Mouse (Mus musculus) liver, embryonic 12.5 days (tissue): ENCODE data around the gene S1pr2. TPM values are rescaled to one million over a fixed set of nuclear protein-coding genes. Genes with fewer than 3 reads are reported as not detected.

Experiments used
- ATAC-seq: fragments of 200-750 bp; cut with Nextera tagmentation; 2 replicates; pipeline ENCODE4 v1.8.0; 2017; ENCODE audit warnings: moderate number of reproducible peaks, mild to moderate bottlenecking, moderate library complexity
- H3K27ac ChIP-seq: fragments of 300-500 bp; sonication (generic); 2 replicates; pipeline ENCODE4 v1.5.1; 2016; ENCODE audit warnings: mild to moderate bottlenecking
- H3K27me3 ChIP-seq: fragments of 300-500 bp; sonication (generic); replicated peaks from 2 replicates; pipeline ENCODE4 v1.6.1; 2016; ENCODE audit warnings: mild to moderate bottlenecking, moderate library complexity
- H3K36me3 ChIP-seq: fragments of 300-500 bp; sonication (generic); 2 replicates; pipeline ENCODE4 v1.6.1; 2016; ENCODE audit warnings: mild to moderate bottlenecking, moderate library complexity
- H3K4me1 ChIP-seq: fragments of 300-500 bp; sonication (generic); 2 replicates; pipeline ENCODE4 v1.6.1; 2016
- H3K4me2 ChIP-seq: fragments of 300-500 bp; sonication (generic); 2 replicates; pipeline ENCODE4 v1.6.1; 2016; ENCODE audit warnings: mild to moderate bottlenecking, moderate library complexity
- H3K4me3 ChIP-seq: fragments of 300-500 bp; sonication (generic); 2 replicates; pipeline ENCODE4 v1.5.1; 2016; ENCODE audit warnings: mild to moderate bottlenecking, moderate library complexity
- H3K9ac ChIP-seq: fragments of 300-500 bp; sonication (generic); 2 replicates; pipeline ENCODE4 v1.6.1; 2016; ENCODE audit warnings: mild to moderate bottlenecking, moderate library complexity
- H3K9me3 ChIP-seq: fragments of 300-500 bp; sonication (generic); replicated peaks from 2 replicates; pipeline ENCODE4 v1.6.1; 2016; ENCODE audit warnings: mild to moderate bottlenecking, moderate library complexity
- WGBS: fragments of 180-500 bp; shearing (Covaris S2); methylation state at CpG from one replicate; pipeline ENCODE4 v1.1.7; 2016; ENCODE audit not compliant: insufficient replicate concordance; 5-methylcytosine and 5-hydroxymethylcytosine counted together
- polyA plus RNA-seq: library from polyadenylated mRNA; unstranded; fragments of >200 nt; fragmentation: Nextera tagmentation; extraction: Ambion mirVana; gene quantifications from 2 replicates; pipeline ENCODE4 v1.2.1, GENCODE M21; 2016

Gene S1pr2
- polyA plus RNA-seq, 1 experiment from 2014 or later = 6.7 TPM

DNA sequence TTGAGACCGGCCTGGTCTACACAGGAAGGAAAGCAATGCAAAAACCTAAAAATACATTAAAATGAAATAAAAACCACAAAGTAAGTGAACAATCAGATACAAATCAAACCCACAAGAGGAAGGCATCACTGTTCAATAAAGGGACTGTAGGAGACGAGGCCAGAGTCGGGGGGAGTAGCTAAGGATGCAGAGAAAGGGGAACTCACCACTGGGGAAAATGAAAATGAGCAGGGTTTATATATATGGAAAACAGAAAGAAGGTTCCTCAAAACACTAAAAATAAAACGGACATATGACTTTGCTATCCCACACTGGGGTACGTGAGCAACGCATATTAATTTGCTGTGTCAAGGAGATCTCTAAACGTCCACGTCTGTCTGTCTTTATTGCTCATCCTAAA, 20.5 kb upstream of the S1pr2 start:
- Histone ChIP-seq H3K4me3 (no peak overlapping the region), H3K4me2 (no peak overlapping the region), H3K9me3 (no peaks in the 10 kb centered on the region), H3K4me1 (peaks cover 19% of the 10 kb centered on the region), H3K27ac (no peak overlapping the region), H3K36me3 (no peaks in the 10 kb centered on the region), H3K9ac (no peak overlapping the region), H3K27me3 (no peaks in the 10 kb centered on the region)
- ATAC-seq = no peak
- 65% methylated on average over 8 of the region's 8 CpGs for WGBS

DNA sequence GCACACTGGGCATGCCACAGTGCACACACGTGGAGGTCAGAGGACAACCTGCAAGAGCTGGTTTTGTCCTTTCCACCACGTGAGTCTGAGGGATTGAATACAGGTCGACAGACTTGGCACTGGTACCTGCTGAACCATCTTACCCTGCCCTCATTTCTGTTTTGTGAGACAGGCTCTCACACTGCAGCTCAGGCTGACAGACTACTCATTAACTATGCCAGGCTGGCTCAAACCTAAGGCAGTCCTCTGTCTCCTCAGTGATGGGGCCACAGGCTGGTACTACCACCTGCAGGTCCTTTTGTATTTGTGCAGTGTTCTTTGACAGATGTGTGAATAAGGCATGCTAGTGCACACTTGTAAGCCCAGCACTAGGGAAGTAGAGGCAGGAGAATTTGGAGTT, 18.5 kb upstream of the S1pr2 start:
- no peak overlapping the region for H3K9ac ChIP-seq
- peaks cover 17% of the 10 kb centered on the region for H3K4me1 ChIP-seq
- H3K36me3 ChIP-seq = no peaks in the 10 kb centered on the region
- no peak overlapping the region for H3K27ac ChIP-seq
- no peak overlapping the region for H3K4me2 ChIP-seq
- no peaks in the 10 kb centered on the region for H3K9me3 ChIP-seq
- no peak for ATAC-seq
- H3K27me3 ChIP-seq = no peaks in the 10 kb centered on the region
- H3K4me3 ChIP-seq = no peak overlapping the region
- WGBS = 61% methylated on average over 3 of the region's 3 CpGs

- no peak overlapping the region for H3K4me3 ChIP-seq
- no peaks in the 10 kb centered on the region for H3K36me3 ChIP-seq
- H3K4me2 ChIP-seq = no peak overlapping the region
- peaks cover 17% of the 10 kb centered on the region for H3K4me1 ChIP-seq
- WGBS = 54% methylated on average over 5 of the region's 5 CpGs
- no peak overlapping the region for H3K9ac ChIP-seq
- no peak overlapping the region for H3K27ac ChIP-seq
- H3K9me3 ChIP-seq = no peaks in the 10 kb centered on the region
- H3K27me3 ChIP-seq = peaks cover 1% of the 10 kb centered on the region; the same call in 1 of the 2 replicates
- ATAC-seq = no peak
Measured at GRCm38 (mm10) chr9:20993165-20993898, 16.8 kb upstream of the S1pr2 start.

DNA sequence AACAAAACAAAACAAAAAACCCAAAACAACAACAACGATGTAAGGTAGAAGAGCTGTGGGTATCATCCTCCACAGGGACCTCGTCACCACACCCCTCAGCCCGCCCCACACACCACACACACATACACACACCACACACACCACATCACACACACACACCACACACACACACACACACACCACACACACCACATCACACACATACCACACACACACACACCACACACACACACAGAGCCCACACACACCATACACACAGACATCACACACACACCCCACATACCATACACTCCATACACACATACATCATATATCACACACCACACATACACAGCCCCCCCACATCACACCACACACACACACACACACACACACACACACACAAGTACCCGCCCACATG, 15.0 kb upstream of the S1pr2 start:
- Histone ChIP-seq H3K27ac (no peak overlapping the region), H3K36me3 (no peaks in the 10 kb centered on the region), H3K4me2 (no peak overlapping the region), H3K9me3 (no peaks in the 10 kb centered on the region), H3K4me1 (peaks cover 9% of the 10 kb centered on the region), H3K9ac (no peak overlapping the region), H3K4me3 (no peak overlapping the region), H3K27me3 (peaks cover 13% of the 10 kb centered on the region; the same call in 1 of the 2 replicates)
- ATAC-seq = no peak
- WGBS = 82% methylated on average over 4 of the region's 4 CpGs

DNA sequence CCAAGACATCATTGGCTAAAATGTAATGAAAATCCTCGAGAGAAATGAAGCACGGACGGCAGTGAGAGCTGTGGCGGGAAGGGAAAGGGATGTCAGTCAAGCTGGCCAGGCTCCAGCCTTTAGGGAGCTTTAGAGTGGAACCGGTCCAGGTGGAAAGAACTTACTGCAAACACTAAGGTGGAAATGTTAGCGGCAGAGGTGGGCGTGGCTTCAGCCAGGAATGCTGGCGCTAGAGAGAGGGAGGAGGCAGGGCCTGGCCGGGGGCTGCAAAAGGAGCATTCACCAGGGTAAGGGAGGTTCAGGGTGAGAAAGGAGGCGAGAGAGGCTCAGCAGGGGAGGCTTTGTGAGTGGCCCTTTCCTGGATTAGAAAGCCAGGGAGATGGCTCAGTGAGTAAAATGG, 14.3 kb upstream of the S1pr2 start:
- Histone ChIP-seq H3K9me3 (no peaks in the 10 kb centered on the region), H3K27me3 (peaks cover 15% of the 10 kb centered on the region; the same call in 1 of the 2 replicates), H3K27ac (no peak overlapping the region), H3K4me1 (peaks cover 9% of the 10 kb centered on the region), H3K4me3 (no peak overlapping the region; the same call in 1 of the 2 replicates), H3K36me3 (no peaks in the 10 kb centered on the region), H3K4me2 (peak overlapping the region; percentile 30), H3K9ac (peak overlapping the region; percentile 10; the same call in 1 of the 2 replicates)
- ATAC-seq = no peak
- 23% methylated on average over 10 of the region's 10 CpGs for WGBS

DNA sequence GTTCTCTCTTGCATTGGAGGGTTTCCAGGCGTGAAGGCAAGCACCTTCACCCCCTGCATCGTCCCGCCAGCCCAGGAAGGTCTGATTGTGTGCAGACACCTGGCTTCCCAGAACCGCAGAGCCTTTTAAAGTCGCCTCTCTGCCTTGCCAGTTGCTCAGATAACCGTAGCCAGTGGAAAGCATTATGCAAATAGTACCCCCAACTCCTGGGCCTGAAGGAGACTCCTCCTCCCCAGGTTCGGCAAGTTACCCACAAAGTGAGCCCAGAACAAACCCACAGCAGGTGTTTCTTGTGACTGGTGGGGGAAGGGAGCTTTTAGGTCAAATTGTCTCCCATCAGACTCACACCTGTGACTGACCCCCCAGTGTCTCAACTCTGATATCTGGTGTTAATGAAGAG, 11.4 kb upstream of the S1pr2 start:
- no peak overlapping the region for H3K4me3 ChIP-seq
- H3K27me3 ChIP-seq = peaks cover 15% of the 10 kb centered on the region; the same call in 1 of the 2 replicates
- H3K36me3 ChIP-seq = no peaks in the 10 kb centered on the region
- no peak for ATAC-seq
- 34% methylated on average over 7 of the region's 7 CpGs for WGBS
- no peak overlapping the region for H3K4me2 ChIP-seq
- no peaks in the 10 kb centered on the region for H3K9me3 ChIP-seq
- H3K9ac ChIP-seq = no peak overlapping the region
- H3K4me1 ChIP-seq = peaks cover 9% of the 10 kb centered on the region
- no peak overlapping the region for H3K27ac ChIP-seq

DNA sequence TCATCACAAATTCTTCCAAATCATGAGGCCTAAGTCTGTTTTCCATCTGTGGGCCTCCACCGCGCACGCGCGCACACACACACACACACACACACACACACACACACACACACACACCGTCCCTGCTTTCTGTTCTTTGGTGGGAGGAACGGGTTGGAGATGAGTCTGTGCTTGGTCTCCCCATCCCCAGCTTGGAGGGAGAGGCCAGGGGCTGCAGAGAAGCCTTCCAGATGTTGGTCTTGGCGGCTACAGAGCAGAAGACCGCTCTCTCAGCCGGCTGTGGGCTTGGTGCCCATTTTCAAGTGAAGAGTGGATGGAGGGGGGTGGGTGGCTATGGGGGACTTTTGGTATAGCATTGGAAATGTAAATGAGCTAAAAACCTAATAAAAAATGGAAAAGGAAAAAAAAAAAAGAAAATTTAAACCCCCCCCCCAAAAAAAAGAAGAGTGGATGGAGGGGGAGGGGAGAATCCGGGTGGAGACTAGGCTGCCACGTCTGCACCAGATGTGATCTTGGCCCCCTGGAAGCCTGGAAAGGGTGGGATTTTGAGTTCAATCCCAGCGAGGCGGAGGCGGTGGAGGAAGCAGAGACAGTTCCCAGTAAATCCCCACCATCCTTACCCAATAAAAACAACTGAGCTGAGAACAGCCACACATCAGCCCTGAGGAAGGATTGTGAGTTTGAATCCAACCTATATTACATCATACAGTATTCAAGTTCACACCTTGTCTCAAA, 10.5 kb upstream of the S1pr2 start:
- Histone ChIP-seq H3K9me3 (no peaks in the 10 kb centered on the region), H3K4me2 (no peak overlapping the region), H3K9ac (no peak overlapping the region), H3K4me3 (no peak overlapping the region), H3K27me3 (peaks cover 15% of the 10 kb centered on the region; the same call in 1 of the 2 replicates), H3K4me1 (peaks cover 9% of the 10 kb centered on the region), H3K27ac (no peak overlapping the region), H3K36me3 (no peaks in the 10 kb centered on the region)
- no peak for ATAC-seq
- 65% methylated on average over 15 of the region's 15 CpGs for WGBS

DNA sequence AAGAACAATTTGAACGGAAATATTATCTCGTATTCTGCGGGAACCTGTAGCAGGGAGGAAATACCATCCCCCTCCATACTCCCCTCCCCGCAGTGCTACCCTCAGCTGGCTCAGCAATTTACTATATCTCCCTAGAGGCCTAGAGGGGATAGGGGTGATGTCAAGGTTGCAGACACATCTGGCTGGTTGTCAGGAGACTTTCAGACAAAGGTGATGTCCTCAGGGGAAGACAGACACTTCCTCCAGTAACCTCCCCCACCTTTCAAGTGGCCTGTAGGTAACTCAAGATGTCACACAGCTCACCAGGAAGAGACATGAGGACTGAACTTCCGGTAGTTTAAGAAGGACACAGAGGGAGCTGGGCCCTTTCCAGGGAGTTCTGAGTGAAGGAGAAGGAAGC, 6.6 kb upstream of the S1pr2 start:
- no peak overlapping the region for H3K27ac ChIP-seq
- H3K9me3 ChIP-seq = no peaks in the 10 kb centered on the region
- H3K4me3 ChIP-seq = no peak overlapping the region
- H3K4me2 ChIP-seq = no peak overlapping the region
- H3K36me3 ChIP-seq = no peaks in the 10 kb centered on the region
- H3K9ac ChIP-seq = no peak overlapping the region
- peaks cover 15% of the 10 kb centered on the region for H3K4me1 ChIP-seq
- no peak for ATAC-seq
- WGBS = 22% methylated on average over 5 of the region's 5 CpGs
- H3K27me3 ChIP-seq = peaks cover 12% of the 10 kb centered on the region; the same call in 1 of the 2 replicates

- Histone ChIP-seq H3K9ac (no peak overlapping the region), H3K4me1 (peaks cover 18% of the 10 kb centered on the region), H3K27me3 (peaks cover 6% of the 10 kb centered on the region; the same call in 1 of the 2 replicates), H3K4me2 (no peak overlapping the region), H3K27ac (no peak overlapping the region), H3K9me3 (no peaks in the 10 kb centered on the region), H3K4me3 (no peak overlapping the region), H3K36me3 (no peaks in the 10 kb centered on the region)
- 58% methylated on average over 3 of the region's 3 CpGs for WGBS
- no peak for ATAC-seq
Measured at GRCm38 (mm10) chr9:20982171-20982570, 5.6 kb upstream of the S1pr2 start.

GRCm38 (mm10) chr9:20979769-20980168, 3.2 kb upstream of the S1pr2 start:
- Histone ChIP-seq H3K9me3 (no peaks in the 10 kb centered on the region), H3K36me3 (no peaks in the 10 kb centered on the region), H3K4me3 (no peak overlapping the region), H3K4me1 (peaks cover 41% of the 10 kb centered on the region), H3K27me3 (0 out of 2 replicates have a peak, but pooled peaks cover 7% of the 10 kb centered on the region), H3K4me2 (no peak overlapping the region), H3K27ac (no peak overlapping the region), H3K9ac (no peak overlapping the region)
- ATAC-seq = no peak
- 78% methylated on average over 7 of the region's 7 CpGs for WGBS

DNA sequence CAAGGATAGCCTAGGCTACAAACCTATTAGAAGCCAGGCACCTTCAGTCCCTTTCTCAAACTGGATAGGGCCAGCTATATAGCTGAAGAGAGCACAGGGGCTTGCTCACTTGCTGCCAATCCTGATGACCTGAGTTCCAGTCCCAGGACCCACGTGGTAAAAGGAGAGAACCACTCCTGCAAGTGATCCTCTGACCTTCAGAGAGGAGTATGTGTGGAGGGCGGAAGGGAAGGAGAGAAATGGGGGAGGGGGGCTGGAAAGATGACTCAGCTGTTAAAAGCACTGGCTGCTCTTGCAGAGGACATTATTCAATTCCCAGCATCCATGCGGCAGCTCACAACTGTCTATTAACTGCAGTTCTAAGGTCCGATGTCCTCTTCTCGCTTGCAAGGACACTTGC, 2.6 kb upstream of the S1pr2 start:
- H3K4me2 ChIP-seq = no peak overlapping the region
- H3K27ac ChIP-seq = peak overlapping the region; percentile 52
- H3K9ac ChIP-seq = no peak overlapping the region
- H3K36me3 ChIP-seq = no peaks in the 10 kb centered on the region
- no peak for ATAC-seq
- no peak overlapping the region for H3K4me3 ChIP-seq
- H3K27me3 ChIP-seq = 0 out of 2 replicates have a peak, but pooled peaks cover 7% of the 10 kb centered on the region
- 54% methylated on average over 5 of the region's 5 CpGs for WGBS
- H3K4me1 ChIP-seq = peaks cover 47% of the 10 kb centered on the region
- no peaks in the 10 kb centered on the region for H3K9me3 ChIP-seq

GRCm38 (mm10) chr9:20978409-20979095, 2.0 kb upstream of the S1pr2 start:
- 0 out of 2 replicates have a peak, but pooled peaks cover 7% of the 10 kb centered on the region for H3K27me3 ChIP-seq
- H3K9ac ChIP-seq = no peak overlapping the region
- no peak for ATAC-seq
- H3K4me1 ChIP-seq = peaks cover 53% of the 10 kb centered on the region
- no peaks in the 10 kb centered on the region for H3K36me3 ChIP-seq
- no peak overlapping the region for H3K4me3 ChIP-seq
- peak overlapping the region; percentile 52 for H3K27ac ChIP-seq
- no peaks in the 10 kb centered on the region for H3K9me3 ChIP-seq
- WGBS = 53% methylated on average over 10 of the region's 10 CpGs
- H3K4me2 ChIP-seq = no peak overlapping the region
